Comparison of ENCODE assay signal across 21 mouse cellular contexts in the genomic region with DNA sequence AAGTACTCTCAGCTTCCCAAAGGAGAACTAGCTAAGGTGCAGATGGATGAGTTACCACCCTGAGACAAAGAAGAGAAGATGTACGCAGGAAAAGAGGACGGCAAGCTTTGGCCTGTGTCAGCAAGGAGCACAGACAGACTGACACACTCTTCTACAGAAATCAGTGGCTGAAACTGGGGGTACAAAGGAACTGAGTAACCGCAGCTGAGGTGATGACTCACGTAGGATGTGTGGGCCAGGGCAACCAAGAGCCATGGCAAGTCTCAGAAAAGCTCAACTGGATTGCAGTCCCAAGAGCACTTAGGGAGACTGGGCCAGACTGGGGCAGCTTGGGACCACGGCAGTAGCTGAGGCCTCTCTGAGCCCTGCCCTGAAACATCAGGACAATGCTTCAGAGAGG. TPM values are rescaled to one million over a fixed set of nuclear protein-coding genes. Genes with fewer than 3 reads are reported as not detected.
"Had no signal": no experiment of that assay in that cellular context is flagged by ENCODE, and none has a peak within 500 bp of the region (broad histone marks: within the 10 kb centered on the region; RNA-seq: fewer than 3 reads in every experiment).

No protein-coding gene starts in this region.

- DNase-seq: liver, postnatal 0 days; lung, embryonic 14.5 days; lung, postnatal 10 days; lung, postnatal 4 days; midbrain, embryonic 14.5 days; retina, postnatal 1 day; right cerebral cortex, adult 18-20 months; right cerebral cortex, postnatal 25 days; right cerebral cortex, postnatal 4 days; spleen, adult 18-20 months; thymus, adult 18-20 months; thymus, postnatal 14 days; thymus, postnatal 36 days had no signal

- H3K4me3 ChIP-seq: midbrain, embryonic 10.5 days; midbrain, embryonic 12.5 days; myocyte; neural tube, embryonic 13.5 days; neural tube, embryonic 15.5 days had no signal

- H3K27ac ChIP-seq: midbrain, embryonic 10.5 days; midbrain, embryonic 12.5 days; neural tube, embryonic 13.5 days; neural tube, embryonic 15.5 days had no signal

- H3K27me3 ChIP-seq: midbrain, embryonic 12.5 days; neural tube, embryonic 13.5 days; neural tube, embryonic 15.5 days had no signal

- H3K36me3 ChIP-seq: midbrain, embryonic 10.5 days; midbrain, embryonic 12.5 days; neural tube, embryonic 13.5 days; neural tube, embryonic 15.5 days had no signal

- H3K4me2 ChIP-seq: lung, embryonic 14.5 days; midbrain, embryonic 12.5 days; neural tube, embryonic 13.5 days; neural tube, embryonic 15.5 days had no signal

- ATAC-seq: liver, postnatal 0 days; midbrain, embryonic 16.5 days had no signal

- H3K9me3 ChIP-seq: midbrain, embryonic 10.5 days; midbrain, embryonic 12.5 days; neural tube, embryonic 13.5 days; neural tube, embryonic 15.5 days had no signal

- H3K9ac ChIP-seq: liver, postnatal 0 days; lung, embryonic 14.5 days; midbrain, embryonic 12.5 days; neural tube, embryonic 13.5 days; neural tube, embryonic 15.5 days had no signal

RNA-seq across cellular contexts. Expression of a gene that starts 53.6 kb away (rescaled TPM):
- total RNA-seq: megakaryocyte, adult 5-6 weeks; megakaryocyte-erythroid progenitor cell, adult 5-6 weeks had no signal
